Mouse (Mus musculus) liver, postnatal 0 days (tissue): ENCODE measurements around the gene Sdc4.

Source experiments
- CTCF ChIP-seq: sonication (generic); IDR thresholded peaks from 2 replicates; pipeline ENCODE4 v1.5.1; 2016; ENCODE audit warnings: antibody characterized with exemption, low read depth
- EP300 ChIP-seq: IDR thresholded peaks from 2 replicates; pipeline ENCODE4 v1.6.1; 2016; ENCODE audit warnings: antibody characterized with exemption, low read depth, mild to moderate bottlenecking

- TF ChIP-seq CTCF (no peak), EP300 (no peak)
Measured at GRCm38 (mm10) chr2:164473624-164474023, 29.9 kb upstream of the Sdc4 start, which contains the start of gene Trp53tg5.
